Mouse (Mus musculus) neural tube, embryonic 15.5 days (tissue): ENCODE measurements around the gene Prkn. TPM values are rescaled to one million over a fixed set of nuclear protein-coding genes. Genes with fewer than 3 reads are reported as not detected.

ENCODE experiments used
- ATAC-seq: fragments of 200-750 bp; cut with Nextera tagmentation; 2 replicates; pipeline ENCODE4 v1.8.0; 2017; ENCODE audit warnings: mild to moderate bottlenecking, moderate TSS enrichment, moderate library complexity; ENCODE audit not compliant: low FRiP score
- H3K27ac ChIP-seq: fragments of 300-500 bp; sonication (generic); replicated peaks from 2 replicates; pipeline ENCODE4 v1.5.1; 2015; ENCODE audit warnings: mild to moderate bottlenecking, inconsistent platforms
- H3K27me3 ChIP-seq: fragments of 300-500 bp; sonication (generic); replicated peaks from 2 replicates; pipeline ENCODE4 v1.6.1; 2015; ENCODE audit warnings: inconsistent platforms
- H3K36me3 ChIP-seq: fragments of 300-500 bp; sonication (generic); 2 replicates; pipeline ENCODE4 v1.6.1; 2015; ENCODE audit warnings: inconsistent platforms
- H3K4me1 ChIP-seq: fragments of 300-500 bp; sonication (generic); 2 replicates; pipeline ENCODE4 v1.6.1; 2015; ENCODE audit warnings: inconsistent platforms
- H3K4me2 ChIP-seq: fragments of 300-500 bp; sonication (generic); 2 replicates; pipeline ENCODE4 v1.6.1; 2015; ENCODE audit warnings: inconsistent platforms, mild to moderate bottlenecking, moderate library complexity
- H3K4me3 ChIP-seq: fragments of 300-500 bp; sonication (generic); replicated peaks from 2 replicates; pipeline ENCODE4 v1.5.1; 2015; ENCODE audit warnings: mild to moderate bottlenecking, inconsistent platforms
- H3K9ac ChIP-seq: fragments of 300-500 bp; sonication (generic); replicated peaks from 2 replicates; pipeline ENCODE4 v1.6.1; 2015; ENCODE audit warnings: mild to moderate bottlenecking, inconsistent platforms
- H3K9me3 ChIP-seq: fragments of 300-500 bp; sonication (generic); replicated peaks from 2 replicates; pipeline ENCODE4 v1.6.1; 2016; ENCODE audit warnings: inconsistent platforms
- WGBS: fragments of 180-500 bp; shearing (Covaris S2); methylation state at CpG from one replicate; pipeline ENCODE4 v1.1.7; 2015; ENCODE audit warnings: mixed read lengths; 5-methylcytosine and 5-hydroxymethylcytosine counted together
- polyA plus RNA-seq: library from polyadenylated mRNA; unstranded; fragments of >200 nt; fragmentation: Nextera tagmentation; extraction: Ambion mirVana; gene quantifications from 2 replicates; pipeline ENCODE4 v1.2.1, GENCODE M21; 2015

The Prkn gene
- polyA plus RNA-seq, 1 experiment from 2014 or later: 4.8 TPM

DNA sequence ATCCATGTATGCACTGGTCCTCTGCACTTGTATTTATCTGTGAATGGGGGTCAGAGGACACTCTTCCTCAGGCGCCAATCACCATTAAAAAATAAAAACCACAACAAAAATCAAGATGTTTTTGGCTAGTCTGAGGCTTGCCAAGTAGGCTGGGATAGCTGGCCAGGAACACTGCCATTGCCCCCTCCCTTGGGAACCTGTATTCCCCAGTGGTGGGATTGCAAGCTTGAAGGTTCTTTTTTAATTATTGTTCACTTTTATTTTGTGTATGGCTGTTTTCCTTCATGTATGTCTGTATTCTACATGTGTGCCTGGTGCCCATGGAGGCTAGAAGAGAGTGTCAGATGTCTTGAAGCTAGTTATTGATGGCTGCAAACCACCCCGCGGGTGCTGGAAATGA lies 664.3 kb downstream of the Prkn start:
- WGBS: 93% methylated on average over 3 of the region's 3 CpGs
- Histone ChIP-seq H3K4me3 (no peak overlapping the region), H3K27ac (no peak overlapping the region), H3K36me3 (no peaks in the 10 kb centered on the region), H3K27me3 (no peaks in the 10 kb centered on the region), H3K4me1 (no peaks in the 10 kb centered on the region), H3K9me3 (no peaks in the 10 kb centered on the region), H3K9ac (no peak overlapping the region), H3K4me2 (no peak overlapping the region)
- no peak for ATAC-seq

DNA sequence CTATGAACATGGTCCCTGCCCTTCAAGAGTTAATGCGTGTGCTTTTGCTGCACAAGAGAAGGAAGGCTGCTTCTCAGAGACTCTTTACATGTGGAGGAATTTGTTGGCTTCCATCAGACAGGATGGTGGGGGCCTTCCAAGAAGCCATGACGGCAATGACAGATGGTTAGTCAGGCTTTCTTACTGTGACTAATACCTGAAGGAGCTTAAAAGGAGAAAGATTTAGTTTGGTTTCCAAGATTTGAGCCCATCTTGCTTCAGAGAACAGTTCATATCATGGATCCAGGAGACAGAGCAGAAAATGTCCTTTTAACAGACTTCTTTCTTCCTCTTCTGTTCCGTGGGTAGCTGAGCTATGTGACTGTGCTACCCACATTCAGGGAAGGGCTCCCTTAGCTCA lies 666.9 kb downstream of the Prkn start:
- Histone ChIP-seq H3K4me2 (no peak overlapping the region), H3K27ac (no peak overlapping the region), H3K4me1 (no peaks in the 10 kb centered on the region), H3K27me3 (no peaks in the 10 kb centered on the region), H3K4me3 (no peak overlapping the region), H3K9ac (no peak overlapping the region), H3K9me3 (no peaks in the 10 kb centered on the region), H3K36me3 (no peaks in the 10 kb centered on the region)
- ATAC-seq: no peak
- WGBS: 89% methylated on average over 3 of the region's 3 CpGs

- no peak overlapping the region for H3K4me3 ChIP-seq
- H3K36me3 ChIP-seq: no peaks in the 10 kb centered on the region
- WGBS: 71% methylated on average over 7 of the region's 7 CpGs
- ATAC-seq: no peak
- H3K4me2 ChIP-seq: no peak overlapping the region
- no peak overlapping the region for H3K27ac ChIP-seq
- H3K4me1 ChIP-seq: no peaks in the 10 kb centered on the region
- no peaks in the 10 kb centered on the region for H3K27me3 ChIP-seq
- H3K9me3 ChIP-seq: no peaks in the 10 kb centered on the region
- no peak overlapping the region for H3K9ac ChIP-seq
Observed at GRCm38 (mm10) chr17:11510081-11510480, 669.9 kb downstream of the Prkn start.

DNA sequence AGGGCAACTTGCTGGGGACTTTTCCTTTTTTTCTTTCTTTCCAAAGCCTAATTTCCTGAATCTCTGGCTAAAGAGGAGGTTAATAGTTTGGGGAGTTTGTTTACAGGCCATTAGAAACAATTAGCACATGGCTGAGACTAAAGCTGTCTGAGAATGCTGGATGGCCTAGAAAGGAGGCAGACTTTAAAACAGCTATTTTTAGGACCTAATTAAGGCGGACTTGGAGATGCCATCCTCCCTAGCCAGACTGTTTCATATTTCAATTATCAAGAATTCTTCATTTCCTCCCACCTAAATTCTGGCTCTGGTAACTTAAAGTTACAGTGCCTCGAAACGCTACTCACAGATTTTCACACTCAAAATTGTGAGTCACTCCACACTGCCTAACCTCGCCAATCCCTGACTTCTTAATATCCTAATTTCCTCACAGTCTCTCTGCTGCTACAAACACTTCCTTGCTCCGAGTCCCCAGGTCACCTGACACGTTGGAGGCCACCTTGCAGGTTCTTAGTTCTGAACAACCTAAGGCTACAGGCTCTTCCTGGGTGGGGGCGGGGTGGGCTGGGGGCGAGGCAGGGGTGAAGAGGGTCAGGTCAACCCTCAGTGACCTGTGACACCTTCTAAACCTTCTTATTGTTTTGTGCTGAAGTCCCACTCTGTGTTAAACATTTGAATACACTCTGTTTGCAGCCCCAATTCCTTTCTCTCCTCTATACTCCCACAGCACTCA lies 674.0 kb downstream of the Prkn start:
- Histone ChIP-seq H3K9ac (no peak overlapping the region), H3K27ac (no peak overlapping the region), H3K4me3 (no peak overlapping the region), H3K36me3 (no peaks in the 10 kb centered on the region), H3K4me1 (no peaks in the 10 kb centered on the region), H3K4me2 (no peak overlapping the region), H3K9me3 (no peaks in the 10 kb centered on the region), H3K27me3 (no peaks in the 10 kb centered on the region)
- WGBS: 36% methylated on average over 8 of the region's 8 CpGs
- no peak for ATAC-seq

- no peaks in the 10 kb centered on the region for H3K27me3 ChIP-seq
- no peaks in the 10 kb centered on the region for H3K9me3 ChIP-seq
- no peak overlapping the region for H3K4me2 ChIP-seq
- H3K36me3 ChIP-seq: no peaks in the 10 kb centered on the region
- H3K9ac ChIP-seq: no peak overlapping the region
- 92% methylated on average over 4 of the region's 4 CpGs for WGBS
- no peak for ATAC-seq
- H3K27ac ChIP-seq: no peak overlapping the region
- no peaks in the 10 kb centered on the region for H3K4me1 ChIP-seq
- H3K4me3 ChIP-seq: no peak overlapping the region
Observed at GRCm38 (mm10) chr17:11515619-11516018, 675.4 kb downstream of the Prkn start.

- no peak for ATAC-seq
- WGBS: 88% methylated on average over 7 of the region's 7 CpGs
Observed at GRCm38 (mm10) chr17:11516165-11516564, 676.0 kb downstream of the Prkn start.

DNA sequence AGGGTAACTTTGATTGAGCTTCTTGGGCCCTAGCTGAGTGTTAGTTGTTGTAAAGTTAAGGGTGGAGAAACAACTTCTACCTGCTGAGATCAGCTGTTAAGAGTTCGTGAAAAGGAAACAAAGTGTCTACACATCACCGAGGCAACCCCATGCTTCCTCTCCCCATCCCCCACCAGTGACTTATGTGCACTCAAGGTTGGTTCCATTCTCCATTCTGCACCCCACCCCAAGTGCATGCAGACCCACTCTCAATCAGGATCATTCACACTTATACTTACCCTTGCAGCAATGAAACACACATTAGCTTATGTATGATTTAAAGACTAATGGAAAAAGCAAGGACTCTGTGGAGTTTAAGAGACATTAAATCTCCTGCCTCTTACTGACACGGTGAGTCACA lies 691.9 kb downstream of the Prkn start:
- no peaks in the 10 kb centered on the region for H3K9me3 ChIP-seq
- H3K4me1 ChIP-seq: peaks cover 16% of the 10 kb centered on the region
- 10% methylated on average over 3 of the region's 3 CpGs for WGBS
- no peaks in the 10 kb centered on the region for H3K27me3 ChIP-seq
- no peak overlapping the region for H3K9ac ChIP-seq
- H3K4me2 ChIP-seq: no peak overlapping the region
- ATAC-seq: no peak
- no peaks in the 10 kb centered on the region for H3K36me3 ChIP-seq
- H3K27ac ChIP-seq: no peak overlapping the region
- no peak overlapping the region for H3K4me3 ChIP-seq

More at GRCm38 (mm10) chr17:11516165-11516564, 676.0 kb downstream of the Prkn start:
- H3K9me3 ChIP-seq: no peaks in the 10 kb centered on the region
- no peaks in the 10 kb centered on the region for H3K36me3 ChIP-seq
- no peak overlapping the region for H3K27ac ChIP-seq
- H3K4me2 ChIP-seq: no peak overlapping the region
- H3K4me3 ChIP-seq: no peak overlapping the region
- H3K4me1 ChIP-seq: no peaks in the 10 kb centered on the region
- H3K27me3 ChIP-seq: no peaks in the 10 kb centered on the region
- no peak overlapping the region for H3K9ac ChIP-seq

GRCm38 (mm10) chr17:11532748-11533147 lies 692.6 kb downstream of the Prkn start:
- WGBS: 18% methylated on average over 2 of the region's 2 CpGs
- Histone ChIP-seq H3K27me3 (no peaks in the 10 kb centered on the region), H3K9ac (no peak overlapping the region), H3K9me3 (no peaks in the 10 kb centered on the region), H3K4me2 (no peak overlapping the region), H3K36me3 (no peaks in the 10 kb centered on the region), H3K27ac (no peak overlapping the region), H3K4me1 (peaks cover 16% of the 10 kb centered on the region), H3K4me3 (no peak overlapping the region)
- no peak for ATAC-seq

DNA sequence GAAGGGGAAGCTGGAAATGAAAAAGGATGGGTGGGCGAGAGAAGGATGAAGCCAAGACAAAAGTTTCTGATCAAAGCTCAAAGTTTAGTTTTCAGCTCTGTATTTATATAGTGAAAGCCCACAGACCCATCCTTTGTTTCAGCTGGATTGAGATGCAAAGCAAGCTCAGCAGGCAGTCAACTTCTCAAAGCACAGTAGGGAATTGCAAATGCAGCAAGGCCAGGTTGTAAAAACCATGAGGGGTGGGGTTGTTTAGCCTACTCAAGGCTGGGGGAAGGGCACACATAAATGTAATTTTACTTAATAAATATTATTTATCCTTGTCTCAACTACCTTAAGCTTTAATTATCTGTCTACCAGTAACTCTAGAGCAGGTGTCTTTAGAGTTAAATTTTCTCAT lies 693.7 kb downstream of the Prkn start:
- Histone ChIP-seq H3K27ac (no peak overlapping the region), H3K27me3 (no peaks in the 10 kb centered on the region), H3K4me2 (no peak overlapping the region), H3K4me1 (peaks cover 16% of the 10 kb centered on the region), H3K9me3 (no peaks in the 10 kb centered on the region), H3K9ac (no peak overlapping the region), H3K4me3 (no peak overlapping the region), H3K36me3 (no peaks in the 10 kb centered on the region)
- 30% methylated on average over 1 of the region's 1 CpGs for WGBS
- no peak for ATAC-seq

DNA sequence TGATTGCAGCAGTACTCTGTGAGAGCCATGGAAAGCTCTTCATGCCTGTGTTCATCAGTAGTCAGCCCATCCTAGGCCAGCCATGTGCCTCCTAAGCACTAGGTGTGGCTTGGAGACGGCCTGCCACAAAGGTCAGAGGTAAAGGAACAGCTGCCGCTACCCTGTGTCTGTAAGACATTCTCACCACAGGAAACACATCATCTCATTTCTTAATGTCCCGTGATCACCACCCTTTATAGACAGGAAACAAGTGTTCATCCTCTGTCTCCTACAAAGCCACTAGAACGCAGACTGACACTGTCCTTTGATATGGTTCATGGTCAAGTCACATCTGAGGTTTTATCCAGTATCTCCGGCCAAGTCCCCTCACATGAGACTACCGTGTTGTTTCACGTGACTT lies 698.6 kb downstream of the Prkn start:
- WGBS: 91% methylated on average over 7 of the region's 7 CpGs
- no peak for ATAC-seq

DNA sequence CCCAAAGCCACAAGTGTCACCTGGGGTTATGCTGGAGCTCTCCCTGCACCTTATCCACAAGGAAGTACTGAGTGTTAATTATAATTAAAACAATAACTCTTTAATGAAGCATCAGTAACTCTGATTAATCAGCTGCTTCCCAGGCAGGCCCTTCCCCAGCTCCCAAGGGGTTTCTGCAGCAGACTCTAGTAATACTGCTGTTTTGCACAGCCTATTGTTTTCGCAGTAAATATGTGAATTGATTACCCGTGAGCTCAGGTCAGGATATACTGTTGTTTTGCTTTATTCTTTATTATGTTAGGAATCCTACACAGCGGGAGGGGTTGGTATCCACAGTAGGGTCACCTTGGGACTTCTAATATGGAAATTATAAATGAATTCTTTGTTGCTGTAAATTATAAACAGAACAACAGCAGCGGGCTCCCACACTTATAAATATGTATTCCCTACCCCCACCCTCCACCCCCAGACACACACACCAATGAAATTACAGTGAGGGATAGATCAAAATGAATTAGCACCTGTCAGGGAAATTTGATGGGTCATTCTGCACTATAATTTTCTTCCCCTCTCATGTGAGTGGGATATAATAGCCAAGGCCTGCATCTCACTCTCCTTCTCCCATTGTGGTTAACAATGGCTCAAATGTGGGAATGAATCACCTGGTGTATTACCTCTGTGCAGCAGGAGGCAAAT lies 701.9 kb downstream of the Prkn start:
- WGBS: 31% methylated on average over 4 of the region's 4 CpGs

More for the DNA sequence above, 698.6 kb downstream of the Prkn start:
- Histone ChIP-seq H3K4me3 (no peak overlapping the region), H3K9me3 (no peaks in the 10 kb centered on the region), H3K27me3 (no peaks in the 10 kb centered on the region), H3K27ac (no peak overlapping the region), H3K36me3 (no peaks in the 10 kb centered on the region), H3K4me2 (no peak overlapping the region), H3K4me1 (peaks cover 14% of the 10 kb centered on the region), H3K9ac (no peak overlapping the region)

GRCm38 (mm10) chr17:11550562-11550961 lies 710.4 kb downstream of the Prkn start:
- Histone ChIP-seq H3K4me3 (no peak overlapping the region), H3K27ac (no peak overlapping the region), H3K9me3 (no peaks in the 10 kb centered on the region), H3K36me3 (no peaks in the 10 kb centered on the region), H3K4me1 (no peaks in the 10 kb centered on the region), H3K9ac (no peak overlapping the region), H3K4me2 (no peak overlapping the region), H3K27me3 (no peaks in the 10 kb centered on the region)
- WGBS: 95% methylated on average over 5 of the region's 5 CpGs
- ATAC-seq: no peak

More for the DNA sequence above, 701.9 kb downstream of the Prkn start:
- peaks cover 10% of the 10 kb centered on the region for H3K4me1 ChIP-seq
- ATAC-seq: peak; percentile 83
- H3K4me3 ChIP-seq: no peak overlapping the region
- H3K4me2 ChIP-seq: no peak overlapping the region
- H3K27me3 ChIP-seq: no peaks in the 10 kb centered on the region
- no peaks in the 10 kb centered on the region for H3K36me3 ChIP-seq
- no peak overlapping the region for H3K9ac ChIP-seq
- no peaks in the 10 kb centered on the region for H3K9me3 ChIP-seq
- H3K27ac ChIP-seq: peak overlapping the region; percentile 38; the same call in 1 of the 2 replicates
